Mouse (Mus musculus) layer of hippocampus, adult 6 months (tissue): Measurements from ENCODE around the gene Pln. TPM values are rescaled to one million over a fixed set of nuclear protein-coding genes. Genes with fewer than 3 reads are reported as not detected.

ENCODE experiments used
- long read RNA-seq, 2 experiments: library from polyadenylated mRNA; unstranded; transcript quantifications; one replicate each; pipeline ENCODE4 v2.0.0; 2019 to 2020
- polyA plus RNA-seq: library from polyadenylated mRNA; unstranded; fragments of <200 nt; fragmentation: Nextera tagmentation; gene quantifications from 2 replicates; pipeline ENCODE4 v1.2.3, GENCODE M21; 2021

Pln gene
- 0.15 TPM in 1 of 2 replicates, not detected in the other for polyA plus RNA-seq
- long read RNA-seq, experiment 1: 0 reads
- long read RNA-seq, experiment 2, transcript Pln-201 (2 exons, 2,334 nt): major isoform, 6 of 7 reads
- long read RNA-seq, experiment 2, partial matches to known transcripts: 0 of 7 reads
- long read RNA-seq, experiment 2, other reads (novel, unspliced or antisense): 1 of 7 reads

GRCm38 (mm10) chr10:53337162-53337923 is at the start of gene Pln:
Gene Pln (plus strand): TSS chr10:53337667.

GRCm38 (mm10) chr10:53379709-53380106 is 42.2 kb downstream of the Pln start, which contains the start of gene Cep85l:
Gene Cep85l (minus strand): TSS chr10:53379947.

Other genes starting within 250 kb of the Pln start
- 11.9 and 12.8 TPM in 2 replicates for gene Cep85l, start 42.3 kb downstream of the Pln start, polyA plus RNA-seq